Mouse (Mus musculus): Measurements from ENCODE around the gene Lsamp. TPM values are rescaled to one million over a fixed set of nuclear protein-coding genes. Genes with fewer than 3 reads are reported as not detected.

Gene Lsamp
- polyA plus RNA-seq, 1 experiment from 2014 or later: 1.3 TPM

DNA sequence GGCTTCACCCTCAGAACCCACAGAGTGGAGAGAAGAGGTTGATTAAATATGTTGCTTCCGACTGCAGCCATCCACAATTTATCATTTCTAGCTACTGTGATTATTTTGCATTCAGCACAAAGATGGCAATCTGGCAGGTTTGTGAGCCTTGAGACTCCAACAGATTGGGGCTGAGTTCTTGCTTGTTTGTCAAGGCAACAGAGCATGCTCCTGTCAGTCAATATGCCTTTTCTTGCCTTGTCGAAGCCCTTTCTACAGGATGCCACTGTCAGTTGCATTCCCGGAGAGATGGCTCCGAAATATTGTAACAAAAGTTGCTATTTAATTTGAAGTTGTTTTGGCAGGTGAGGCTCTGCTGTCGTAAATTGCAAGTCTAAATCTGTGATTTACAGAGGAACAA lies 643.0 kb downstream of the Lsamp start:
- no peak overlapping the region for H3K4me2 ChIP-seq
- WGBS: 82% methylated on average over 5 of the region's 5 CpGs
- H3K36me3 ChIP-seq (ENCODE audit: control insufficient read depth, insufficient read depth, low read length): no peaks in the 10 kb centered on the region
- no peak for ATAC-seq (replicated peaks; ENCODE audit: low FRiP score)
- no peak overlapping the region for H3K9ac ChIP-seq (ENCODE audit: low read depth, low read length)
- DNase-seq (ENCODE audit: low spot score): no peak
- H3K4me3 ChIP-seq (ENCODE audit: low read depth, low read length): no peak overlapping the region
- H3K9me3 ChIP-seq (ENCODE audit: control insufficient read depth, low read length): no peaks in the 10 kb centered on the region
- H3K4me1 ChIP-seq (replicated peaks; ENCODE audit: control insufficient read depth, insufficient read depth, low read length): no peaks in the 10 kb centered on the region
- H3K27ac ChIP-seq (ENCODE audit: low read depth, low read length): no peak overlapping the region
- H3K27me3 ChIP-seq (replicated peaks; ENCODE audit: control insufficient read depth, insufficient read depth, low read length): no peaks in the 10 kb centered on the region

DNA sequence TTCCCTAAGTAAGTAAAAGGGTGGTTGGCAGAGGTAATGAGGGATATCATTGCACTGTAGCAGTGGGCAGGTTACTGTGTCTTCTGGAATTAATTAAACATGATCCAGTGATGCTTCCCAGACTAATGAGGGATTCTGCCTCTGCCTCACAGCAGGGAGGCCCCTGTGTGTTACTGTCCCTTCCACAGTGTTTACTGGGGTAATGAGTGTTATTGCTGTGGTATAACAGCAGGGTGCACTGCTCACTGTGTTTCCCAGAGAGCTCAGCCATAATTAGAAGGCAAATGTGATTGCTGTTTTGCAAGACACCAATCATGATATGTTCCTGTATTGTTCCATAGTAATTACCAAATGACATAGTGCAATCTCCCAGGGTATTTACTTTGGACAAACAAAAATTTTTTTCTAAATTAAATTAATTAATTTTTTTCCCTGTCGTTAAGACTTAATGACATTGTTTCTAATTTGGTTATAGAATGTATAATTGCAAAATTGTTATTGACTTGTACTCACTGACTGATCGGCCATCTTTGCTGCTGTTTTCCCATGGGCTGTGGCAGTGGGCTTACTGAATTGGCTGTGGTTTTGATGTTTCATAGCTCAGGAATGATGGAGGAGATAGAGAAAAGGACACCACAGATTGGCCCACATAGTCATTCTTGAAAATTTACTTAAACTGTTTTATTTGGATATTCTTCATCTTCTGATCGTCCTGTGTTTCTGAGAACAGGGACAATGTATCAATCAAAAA lies 655.6 kb downstream of the Lsamp start:
- Histone ChIP-seq H3K36me3 (ENCODE audit: control insufficient read depth, insufficient read depth, low read length) (no peaks in the 10 kb centered on the region), H3K4me2 (no peak overlapping the region), H3K4me3 (ENCODE audit: low read depth, low read length) (no peak overlapping the region), H3K27ac (ENCODE audit: low read depth, low read length) (no peak overlapping the region), H3K9ac (ENCODE audit: low read depth, low read length) (no peak overlapping the region), H3K4me1 (replicated peaks; ENCODE audit: control insufficient read depth, insufficient read depth, low read length) (no peaks in the 10 kb centered on the region), H3K9me3 (ENCODE audit: control insufficient read depth, low read length) (no peaks in the 10 kb centered on the region), H3K27me3 (replicated peaks; ENCODE audit: control insufficient read depth, insufficient read depth, low read length) (no peaks in the 10 kb centered on the region)
- DNase-seq (ENCODE audit: low spot score): no peak
- 71% methylated on average over 3 of the region's 3 CpGs for whole genome bisulfite sequencing
- no peak for ATAC-seq (replicated peaks; ENCODE audit: low FRiP score)

DNA sequence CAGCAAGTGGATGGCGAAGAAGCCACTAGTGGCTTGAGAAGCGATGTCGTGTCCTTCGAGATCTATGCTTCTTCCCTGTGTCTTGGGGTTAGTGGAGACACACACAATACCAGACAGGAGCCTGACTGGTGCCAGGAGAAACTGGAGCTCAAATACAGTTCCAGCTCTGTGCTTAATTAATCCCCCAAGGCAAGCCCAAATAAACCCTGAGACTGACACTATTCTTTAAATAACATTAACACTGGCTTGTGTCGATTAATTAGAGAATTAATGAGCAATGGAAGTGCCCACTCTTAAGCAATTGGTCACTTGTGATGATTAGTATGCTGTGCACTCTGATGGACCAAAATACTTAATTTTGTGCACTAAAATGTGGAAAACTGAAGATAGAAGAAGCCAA lies 668.6 kb downstream of the Lsamp start:
- no peak overlapping the region for H3K9ac ChIP-seq (ENCODE audit: low read depth, low read length)
- H3K9me3 ChIP-seq (ENCODE audit: control insufficient read depth, low read length): no peaks in the 10 kb centered on the region
- no peak overlapping the region for H3K27ac ChIP-seq (ENCODE audit: low read depth, low read length)
- H3K4me2 ChIP-seq: no peak overlapping the region
- no peaks in the 10 kb centered on the region for H3K36me3 ChIP-seq (ENCODE audit: control insufficient read depth, insufficient read depth, low read length)
- DNase-seq (ENCODE audit: low spot score) (no peak), ATAC-seq (replicated peaks; ENCODE audit: low FRiP score) (no peak)
- H3K27me3 ChIP-seq (replicated peaks; ENCODE audit: control insufficient read depth, insufficient read depth, low read length): no peaks in the 10 kb centered on the region
- H3K4me1 ChIP-seq (replicated peaks; ENCODE audit: control insufficient read depth, insufficient read depth, low read length): no peaks in the 10 kb centered on the region
- 89% methylated on average over 5 of the region's 5 CpGs for WGBS
- H3K4me3 ChIP-seq (ENCODE audit: low read depth, low read length): no peak overlapping the region

DNA sequence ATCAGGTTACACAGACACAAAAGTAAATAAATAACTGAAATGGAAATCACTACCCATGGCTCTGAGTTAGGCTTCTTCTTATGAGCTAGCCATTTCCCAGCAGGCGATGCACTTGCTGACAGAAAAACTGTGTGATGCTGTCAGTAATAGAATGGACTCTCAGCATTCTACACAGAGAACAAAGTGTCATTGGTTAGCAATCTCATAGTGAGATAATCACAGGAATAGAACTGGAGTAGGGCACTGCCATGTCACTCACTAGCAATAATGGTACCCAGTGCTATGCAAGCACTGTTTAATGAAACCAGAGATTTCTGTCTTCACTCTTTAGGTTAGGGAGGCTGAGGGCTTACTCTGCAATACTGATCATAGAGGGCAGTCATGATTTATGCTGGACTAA lies 669.3 kb downstream of the Lsamp start:
- Histone ChIP-seq H3K9ac (ENCODE audit: low read depth, low read length) (no peak overlapping the region), H3K27me3 (replicated peaks; ENCODE audit: control insufficient read depth, insufficient read depth, low read length) (no peaks in the 10 kb centered on the region), H3K36me3 (ENCODE audit: control insufficient read depth, insufficient read depth, low read length) (no peaks in the 10 kb centered on the region), H3K4me3 (ENCODE audit: low read depth, low read length) (no peak overlapping the region), H3K4me2 (no peak overlapping the region), H3K9me3 (ENCODE audit: control insufficient read depth, low read length) (no peaks in the 10 kb centered on the region), H3K4me1 (replicated peaks; ENCODE audit: control insufficient read depth, insufficient read depth, low read length) (no peaks in the 10 kb centered on the region), H3K27ac (ENCODE audit: low read depth, low read length) (no peak overlapping the region)
- DNase-seq (ENCODE audit: low spot score) (no peak), ATAC-seq (replicated peaks; ENCODE audit: low FRiP score) (no peak)
- 80% methylated on average over 1 of the region's 1 CpGs for WGBS

DNA sequence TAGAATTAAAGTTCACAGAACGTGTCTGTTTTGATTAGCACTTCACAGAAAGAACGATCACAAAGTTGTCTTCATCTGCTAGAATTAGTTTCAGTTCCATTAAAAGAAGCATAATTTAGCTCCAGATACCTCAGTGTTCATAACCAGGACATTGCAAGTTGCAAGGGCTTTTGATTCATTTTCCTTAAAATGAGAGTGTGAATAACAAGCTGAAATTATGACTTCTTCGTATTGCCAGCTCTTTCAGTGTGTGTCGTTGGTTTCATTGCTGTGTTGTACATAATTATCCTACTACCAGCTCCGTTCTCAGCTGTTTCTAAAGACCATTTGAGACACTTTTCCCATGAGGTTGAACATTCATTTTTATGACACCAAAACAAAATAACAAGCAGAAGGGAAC lies 672.2 kb downstream of the Lsamp start:
- Histone ChIP-seq H3K4me3 (ENCODE audit: low read depth, low read length) (no peak overlapping the region), H3K27me3 (replicated peaks; ENCODE audit: control insufficient read depth, insufficient read depth, low read length) (no peaks in the 10 kb centered on the region), H3K9me3 (ENCODE audit: control insufficient read depth, low read length) (no peaks in the 10 kb centered on the region), H3K4me1 (replicated peaks; ENCODE audit: control insufficient read depth, insufficient read depth, low read length) (no peaks in the 10 kb centered on the region), H3K9ac (ENCODE audit: low read depth, low read length) (no peak overlapping the region), H3K36me3 (ENCODE audit: control insufficient read depth, insufficient read depth, low read length) (no peaks in the 10 kb centered on the region), H3K27ac (ENCODE audit: low read depth, low read length) (no peak overlapping the region), H3K4me2 (no peak overlapping the region)
- ATAC-seq (replicated peaks; ENCODE audit: low FRiP score): no peak
- no peak for DNase-seq (ENCODE audit: low spot score)
- 80% methylated on average over 5 of the region's 5 CpGs for WGBS

DNA sequence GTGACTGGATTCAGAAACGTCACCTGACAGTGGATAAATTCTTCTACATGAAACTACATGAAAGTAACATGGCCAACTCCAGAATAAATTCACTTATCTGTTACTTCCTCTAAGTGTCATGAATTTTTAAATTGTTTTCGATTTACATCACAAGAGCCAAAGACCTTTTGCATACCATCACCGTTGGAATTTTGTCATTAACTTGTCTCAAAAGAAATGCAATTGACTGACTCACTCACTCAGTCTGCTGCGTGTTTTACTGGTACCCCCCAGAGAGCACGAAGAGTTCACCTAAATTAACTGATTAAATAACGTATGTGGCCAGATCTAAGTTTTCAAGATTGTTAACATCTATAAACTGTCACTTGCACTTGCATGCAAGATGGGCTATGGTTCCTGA lies 672.7 kb downstream of the Lsamp start:
- ATAC-seq (replicated peaks; ENCODE audit: low FRiP score) (no peak), DNase-seq (ENCODE audit: low spot score) (no peak)
- no peaks in the 10 kb centered on the region for H3K4me1 ChIP-seq (replicated peaks; ENCODE audit: control insufficient read depth, insufficient read depth, low read length)
- H3K9ac ChIP-seq (ENCODE audit: low read depth, low read length): no peak overlapping the region
- 56% methylated on average over 6 of the region's 6 CpGs for WGBS
- no peak overlapping the region for H3K4me2 ChIP-seq
- no peak overlapping the region for H3K4me3 ChIP-seq (ENCODE audit: low read depth, low read length)
- H3K27me3 ChIP-seq (replicated peaks; ENCODE audit: control insufficient read depth, insufficient read depth, low read length): no peaks in the 10 kb centered on the region
- H3K27ac ChIP-seq (ENCODE audit: low read depth, low read length): no peak overlapping the region
- H3K9me3 ChIP-seq (ENCODE audit: control insufficient read depth, low read length): no peaks in the 10 kb centered on the region
- no peaks in the 10 kb centered on the region for H3K36me3 ChIP-seq (ENCODE audit: control insufficient read depth, insufficient read depth, low read length)

DNA sequence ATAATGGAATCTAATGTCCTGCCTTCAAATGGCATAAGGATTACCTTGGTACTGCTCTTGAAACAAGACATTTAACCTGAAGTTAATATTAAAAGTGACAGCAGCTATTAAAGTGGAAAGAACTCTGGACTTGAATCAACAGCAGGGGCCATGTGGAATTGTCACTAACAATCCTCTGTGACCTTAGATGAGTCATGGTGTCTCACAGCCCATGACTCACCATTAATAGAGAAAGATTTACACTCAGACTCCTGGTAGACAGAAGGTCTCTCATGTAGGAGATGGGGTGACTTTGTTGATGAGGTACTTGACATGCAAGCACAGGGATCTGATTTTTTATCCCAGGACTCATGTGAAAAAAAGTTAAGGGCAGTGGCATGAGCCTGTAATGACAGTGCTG lies 701.4 kb downstream of the Lsamp start:
- Histone ChIP-seq H3K36me3 (ENCODE audit: control insufficient read depth, insufficient read depth, low read length) (no peaks in the 10 kb centered on the region), H3K4me1 (replicated peaks; ENCODE audit: control insufficient read depth, insufficient read depth, low read length) (no peaks in the 10 kb centered on the region), H3K4me2 (no peak overlapping the region), H3K27me3 (replicated peaks; ENCODE audit: control insufficient read depth, insufficient read depth, low read length) (no peaks in the 10 kb centered on the region), H3K4me3 (ENCODE audit: low read depth, low read length) (no peak overlapping the region), H3K9ac (ENCODE audit: low read depth, low read length) (no peak overlapping the region), H3K9me3 (ENCODE audit: control insufficient read depth, low read length) (no peaks in the 10 kb centered on the region), H3K27ac (ENCODE audit: low read depth, low read length) (no peak overlapping the region)
- no peak for DNase-seq (ENCODE audit: low spot score)
- no peak for ATAC-seq (replicated peaks; ENCODE audit: low FRiP score)

DNA sequence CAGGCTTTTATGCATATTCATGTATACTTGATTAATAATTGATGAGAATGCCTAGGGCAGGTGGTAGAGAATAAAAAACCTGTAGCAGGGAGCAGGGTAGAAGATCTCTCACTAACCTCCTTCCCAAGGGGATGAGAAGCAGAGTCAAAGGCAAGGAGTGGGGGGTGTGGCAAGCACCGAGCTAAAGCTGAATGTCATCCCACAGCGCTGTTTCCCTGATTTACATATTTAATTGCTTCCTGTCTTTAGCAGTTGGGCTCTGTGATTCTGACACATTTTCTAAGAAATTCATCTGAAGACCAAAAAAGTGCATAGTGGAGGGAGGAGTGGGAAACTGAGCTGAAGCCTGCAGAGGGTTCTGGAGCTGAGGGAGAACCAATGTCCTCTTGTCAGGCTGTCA lies 708.1 kb downstream of the Lsamp start:
- 28% methylated on average over 2 of the region's 2 CpGs for WGBS
- H3K36me3 ChIP-seq (ENCODE audit: control insufficient read depth, insufficient read depth, low read length): no peaks in the 10 kb centered on the region

DNA sequence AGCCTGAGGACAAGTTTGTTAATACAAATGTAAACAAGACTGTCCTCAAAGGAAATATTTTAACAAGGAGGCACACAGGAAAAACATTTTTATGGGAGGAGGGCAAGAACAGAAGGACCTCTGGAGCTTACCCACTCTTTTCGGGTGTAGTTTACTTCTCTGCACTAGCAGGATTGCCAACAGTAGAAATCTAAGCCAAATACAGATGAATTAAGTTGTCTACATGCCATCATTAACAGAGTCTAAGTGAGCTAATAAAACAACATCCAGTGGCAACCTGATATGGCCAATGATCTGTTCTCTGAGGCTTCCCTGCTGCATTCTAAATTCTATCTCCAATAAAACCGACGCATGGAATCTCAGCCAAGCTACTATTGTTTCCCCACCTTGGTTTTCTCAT lies 713.1 kb downstream of the Lsamp start:
- WGBS: 85% methylated on average over 3 of the region's 3 CpGs

More for the DNA sequence above, 708.1 kb downstream of the Lsamp start:
- Histone ChIP-seq H3K27ac (ENCODE audit: low read depth, low read length) (no peak overlapping the region), H3K9ac (ENCODE audit: low read depth, low read length) (no peak overlapping the region), H3K4me3 (ENCODE audit: low read depth, low read length) (no peak overlapping the region), H3K4me1 (replicated peaks; ENCODE audit: control insufficient read depth, insufficient read depth, low read length) (no peaks in the 10 kb centered on the region), H3K9me3 (ENCODE audit: control insufficient read depth, low read length) (no peaks in the 10 kb centered on the region), H3K27me3 (replicated peaks; ENCODE audit: control insufficient read depth, insufficient read depth, low read length) (no peaks in the 10 kb centered on the region), H3K4me2 (no peak overlapping the region)
- no peak for ATAC-seq (replicated peaks; ENCODE audit: low FRiP score)
- no peak for DNase-seq (ENCODE audit: low spot score)

More for the DNA sequence above, 713.1 kb downstream of the Lsamp start:
- ATAC-seq (replicated peaks; ENCODE audit: low FRiP score) (no peak), DNase-seq (ENCODE audit: low spot score) (no peak)
- Histone ChIP-seq H3K9me3 (ENCODE audit: control insufficient read depth, low read length) (no peaks in the 10 kb centered on the region), H3K9ac (ENCODE audit: low read depth, low read length) (no peak overlapping the region), H3K36me3 (ENCODE audit: control insufficient read depth, insufficient read depth, low read length) (no peaks in the 10 kb centered on the region), H3K27me3 (replicated peaks; ENCODE audit: control insufficient read depth, insufficient read depth, low read length) (no peaks in the 10 kb centered on the region), H3K4me2 (no peak overlapping the region), H3K4me1 (replicated peaks; ENCODE audit: control insufficient read depth, insufficient read depth, low read length) (no peaks in the 10 kb centered on the region), H3K4me3 (ENCODE audit: low read depth, low read length) (no peak overlapping the region), H3K27ac (ENCODE audit: low read depth, low read length) (no peak overlapping the region)
